Mouse (Mus musculus): ENCODE results near the gene Sfrp5.

Gene Sfrp5

DNA sequence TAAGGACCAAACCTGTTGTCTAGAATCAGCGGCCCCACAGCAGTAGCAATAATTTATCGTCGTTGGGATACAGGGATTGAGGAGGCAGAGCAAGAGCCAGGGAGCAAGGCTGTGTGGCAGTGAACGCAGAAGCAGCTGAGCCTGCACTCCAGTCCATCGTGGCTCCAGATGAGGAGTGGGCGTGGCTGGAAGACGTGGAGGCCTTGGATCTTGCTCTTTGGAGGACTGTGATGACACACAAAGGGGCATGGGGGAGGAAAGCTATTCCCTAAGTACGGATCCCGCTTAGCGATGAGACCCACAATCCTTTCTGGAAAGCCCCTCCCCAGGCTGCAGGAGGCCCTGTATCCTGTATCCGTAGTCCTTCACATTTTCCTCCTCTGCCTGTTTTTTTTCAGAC, 4.0 kb downstream of the Sfrp5 start:
- DNase-seq (ENCODE audit: low read depth, low spot score): no peak

DNA sequence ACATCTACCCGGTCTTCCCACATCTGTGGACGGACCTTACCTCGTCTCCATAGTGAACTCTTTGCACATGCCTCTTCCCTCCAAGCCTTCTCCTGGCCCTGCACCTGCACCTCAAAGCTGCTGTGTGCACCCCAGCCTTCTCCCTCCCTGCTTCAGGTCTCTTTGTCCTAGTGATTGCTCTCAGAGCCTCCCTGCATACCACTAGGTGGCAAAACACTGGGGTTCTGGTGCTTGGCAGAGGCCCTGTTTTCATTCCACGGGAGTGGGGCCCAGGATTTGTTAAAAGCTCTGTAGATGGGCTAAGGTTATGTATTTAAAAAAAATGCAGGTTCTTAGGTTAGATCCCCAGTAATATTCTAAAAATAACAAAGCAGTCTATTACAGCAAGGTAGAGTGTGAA, 5.0 kb downstream of the Sfrp5 start:
- DNase-seq (ENCODE audit: low read depth, low spot score): peak; percentile 39

- peak; percentile 36 for DNase-seq (ENCODE audit: low read depth, low spot score)
Observed at GRCm38 (mm10) chr19:42196378-42196777, 5.7 kb downstream of the Sfrp5 start.

- peak; percentile 31 for DNase-seq (ENCODE audit: low read depth, low spot score)
Observed at GRCm38 (mm10) chr19:42193311-42193710, 8.7 kb downstream of the Sfrp5 start.

DNA sequence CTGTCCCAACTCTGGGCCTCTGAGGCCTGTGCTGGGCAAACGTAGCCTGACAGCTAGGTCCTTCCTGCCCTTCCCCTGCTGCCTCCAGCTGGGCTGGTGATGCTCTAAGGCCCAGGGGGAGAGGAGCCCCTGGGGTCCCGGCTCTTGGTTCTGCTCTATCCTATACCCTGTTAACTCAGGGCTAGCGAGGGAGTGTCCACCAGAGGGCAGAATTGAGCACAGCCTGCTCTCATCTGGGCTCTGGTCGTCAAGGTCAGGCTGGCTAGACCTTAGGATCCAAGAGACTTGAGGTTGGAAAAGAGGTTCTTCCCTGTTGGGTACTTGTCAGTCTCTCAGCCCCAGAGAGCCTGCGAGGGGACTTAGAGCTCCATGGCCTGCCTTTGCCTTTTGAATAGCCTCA, 11.6 kb downstream of the Sfrp5 start:
- DNase-seq (ENCODE audit: low read depth, low spot score): peak; percentile 71

- no peak for DNase-seq (ENCODE audit: low read depth, low spot score)
Observed at GRCm38 (mm10) chr19:42189735-42190134, 12.3 kb downstream of the Sfrp5 start.

GRCm38 (mm10) chr19:42182673-42183072, 19.4 kb downstream of the Sfrp5 start:
- no peak for DNase-seq (ENCODE audit: low read depth, low spot score)

- no peak for DNase-seq (ENCODE audit: low read depth, low spot score)
Observed at GRCm38 (mm10) chr19:42179356-42179755, 22.7 kb downstream of the Sfrp5 start.

DNA sequence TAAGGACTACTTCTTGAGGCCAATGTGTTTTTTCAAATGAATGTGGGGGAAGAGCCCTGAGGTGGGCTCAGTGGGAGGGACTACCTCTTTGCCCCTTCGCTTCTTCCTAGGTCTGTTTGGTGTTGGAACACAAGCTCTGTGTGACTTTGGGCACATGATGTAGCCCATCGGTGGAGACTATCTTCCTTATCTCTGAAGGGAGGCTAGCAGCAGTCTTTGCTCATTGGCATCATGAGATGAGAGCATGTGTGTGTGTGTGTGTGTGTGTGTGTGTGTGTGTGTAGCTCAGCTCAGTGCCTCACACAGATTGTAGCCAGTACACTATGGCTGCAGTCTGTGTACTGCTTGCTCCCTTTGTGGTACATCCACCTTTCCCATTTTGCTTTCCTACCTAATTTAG, 24.6 kb downstream of the Sfrp5 start:
- DNase-seq (ENCODE audit: low read depth, low spot score): no peak

GRCm38 (mm10) chr19:42176841-42177240, 25.2 kb downstream of the Sfrp5 start:
- no peak for DNase-seq (ENCODE audit: low read depth, low spot score)

GRCm38 (mm10) chr19:42170025-42170969, 31.8 kb downstream of the Sfrp5 start:
- DNase-seq (ENCODE audit: low read depth, low spot score): peak; percentile 98

GRCm38 (mm10) chr19:42169322-42169975, 32.6 kb downstream of the Sfrp5 start:
- DNase-seq (ENCODE audit: low read depth, low spot score): peak; percentile 34

DNA sequence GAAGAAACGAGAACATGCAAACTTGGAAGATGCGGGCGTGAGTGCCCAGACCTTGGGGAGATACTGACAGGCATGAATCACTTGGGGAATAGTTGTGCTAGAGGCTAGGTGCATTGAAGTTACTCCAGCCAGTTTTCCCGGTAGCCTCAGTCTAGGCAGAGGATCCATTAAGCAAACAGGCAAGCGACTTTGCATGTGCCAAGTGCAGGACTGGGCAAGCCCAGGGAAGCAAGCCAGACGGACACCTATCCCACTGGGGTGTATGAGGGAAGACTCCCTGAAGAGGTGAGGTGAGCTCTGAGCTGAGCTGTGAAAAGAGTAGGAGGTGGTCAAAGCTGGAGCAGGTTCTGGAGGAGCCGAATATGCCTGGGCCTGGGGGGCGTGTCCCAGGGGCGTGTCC, 34.6 kb downstream of the Sfrp5 start:
- DNase-seq (ENCODE audit: low read depth, low spot score): no peak

- no peak for DNase-seq (ENCODE audit: low read depth, low spot score)
Observed at GRCm38 (mm10) chr19:42166766-42167165, 35.3 kb downstream of the Sfrp5 start.

DNA sequence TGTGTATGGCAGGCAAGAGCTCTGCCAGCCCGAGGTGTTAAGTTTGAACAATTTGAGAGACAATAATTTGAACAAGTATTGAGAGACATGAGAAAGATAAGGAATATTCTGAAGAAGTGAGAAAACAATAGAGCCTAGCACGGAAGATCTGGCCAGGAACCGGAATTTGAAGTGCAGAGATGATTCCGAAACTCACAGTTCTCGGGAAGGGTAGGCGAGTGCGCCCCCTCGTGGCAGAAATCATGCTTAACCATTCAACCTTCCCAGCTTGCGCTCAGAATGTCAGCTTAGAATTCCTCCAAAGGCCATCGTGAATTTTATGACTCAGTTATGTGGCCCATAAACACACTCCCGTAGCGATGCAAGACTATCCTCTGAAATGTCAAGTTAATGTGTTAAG, 35.9 kb downstream of the Sfrp5 start:
- DNase-seq (ENCODE audit: low read depth, low spot score): peak; percentile 91

- peak; percentile 55 for DNase-seq (ENCODE audit: low read depth, low spot score)
Observed at GRCm38 (mm10) chr19:42164188-42164587, 37.9 kb downstream of the Sfrp5 start.

DNA sequence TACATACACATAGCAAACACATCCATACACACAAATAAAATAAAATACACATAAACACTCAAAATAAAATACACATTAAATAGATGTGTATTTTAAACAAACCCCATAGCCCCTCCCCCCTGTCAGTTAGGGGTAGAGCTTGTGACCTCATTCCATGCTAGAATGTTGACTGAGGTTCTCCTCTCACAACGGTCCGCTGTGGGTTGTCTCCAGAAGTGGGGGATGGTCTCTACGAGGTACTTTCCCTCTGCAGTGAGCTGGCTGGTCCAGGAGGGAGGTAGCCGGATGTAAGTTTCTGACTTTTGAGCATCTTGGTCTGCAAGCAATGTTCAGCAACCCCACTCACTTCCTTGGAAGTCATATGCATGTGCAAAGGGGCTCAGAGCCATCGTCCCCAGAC, 38.3 kb downstream of the Sfrp5 start, which contains the start of gene Zfyve27:
Zfyve27 (plus strand) TSS at position 188 of the 400 bp plus-strand sequence.
- no peak for DNase-seq (ENCODE audit: low read depth, low spot score)

GRCm38 (mm10) chr19:42158246-42159017, 43.6 kb downstream of the Sfrp5 start:
- no peak for DNase-seq (ENCODE audit: low read depth, low spot score)

GRCm38 (mm10) chr19:42157493-42158237, 44.4 kb downstream of the Sfrp5 start:
- DNase-seq (ENCODE audit: low read depth, low spot score): no peak

DNA sequence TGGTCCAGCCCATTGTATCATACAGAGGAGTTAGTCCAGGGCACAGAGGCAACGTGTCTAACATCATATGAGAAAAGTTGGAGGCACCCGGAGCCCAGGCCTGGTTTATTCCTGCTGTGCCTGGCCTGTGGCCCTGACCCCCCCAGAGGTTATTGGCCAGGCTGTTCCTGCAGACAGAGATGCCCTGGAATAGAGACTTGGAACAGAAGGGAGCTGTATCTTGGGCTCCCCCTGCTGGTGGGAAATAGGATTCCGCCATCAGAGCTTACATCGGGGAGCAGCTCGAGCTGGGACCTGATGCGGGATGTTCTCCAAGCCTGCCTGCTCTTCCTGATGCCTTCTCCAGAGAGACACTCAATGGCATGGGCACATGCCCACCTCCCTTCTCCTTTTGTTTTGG, 50.1 kb downstream of the Sfrp5 start:
- peak; percentile 96 for DNase-seq (ENCODE audit: low read depth, low spot score)

- DNase-seq (ENCODE audit: low read depth, low spot score): no peak
Observed at GRCm38 (mm10) chr19:42148569-42148860, 53.5 kb downstream of the Sfrp5 start.

Measured in brain, adult 2 months (tissue).